Mouse (Mus musculus): Measurements from ENCODE around the gene Ovgp1. TPM values are rescaled to one million over a fixed set of nuclear protein-coding genes. Genes with fewer than 3 reads are reported as not detected.

Gene Ovgp1
- polyA plus RNA-seq (2015; fragmentation: Nextera tagmentation; extraction: Ambion mirVana): 0.36 and 0.74 TPM in 2 replicates

GRCm38 (mm10) chr3:105973411-105973810, at the start of gene Ovgp1:
Gene Ovgp1, plus strand, starts transcription at chr3:105973711.
- H3K9ac ChIP-seq: no peak within 1 kb of the TSS
- WGBS (ENCODE audit: insufficient replicate concordance): 58% methylated on average over 3 of the region's 3 CpGs
- H3K36me3 ChIP-seq (replicated peaks): peaks cover 18% of the 10 kb centered on the region
- no peak within 1 kb of the TSS for H3K4me2 ChIP-seq
- H3K27ac ChIP-seq (replicated peaks): no peak within 1 kb of the TSS
- ATAC-seq (ENCODE audit: insufficient read depth): no peak
- H3K4me1 ChIP-seq (replicated peaks): no peaks in the 10 kb centered on the region
- no peaks in the 10 kb centered on the region for H3K9me3 ChIP-seq (replicated peaks)
- no peaks in the 10 kb centered on the region for H3K27me3 ChIP-seq
- no peak within 1 kb of the TSS for H3K4me3 ChIP-seq (replicated peaks)

GRCm38 (mm10) chr3:105924616-105925015, 48.9 kb upstream of the Ovgp1 start:
- peak; percentile 61; the same call in 1 of the 2 replicates for ATAC-seq (ENCODE audit: insufficient read depth)
- no peak overlapping the region for H3K27ac ChIP-seq (replicated peaks)
- no peak overlapping the region for H3K4me3 ChIP-seq (replicated peaks)
- H3K36me3 ChIP-seq (replicated peaks): no peaks in the 10 kb centered on the region
- no peak overlapping the region for H3K4me2 ChIP-seq
- no peaks in the 10 kb centered on the region for H3K9me3 ChIP-seq (replicated peaks)
- no peak overlapping the region for H3K9ac ChIP-seq
- 49% methylated on average over 9 of the region's 9 CpGs for WGBS (ENCODE audit: insufficient replicate concordance)
- peaks cover 16% of the 10 kb centered on the region for H3K4me1 ChIP-seq (replicated peaks)
- no peaks in the 10 kb centered on the region for H3K27me3 ChIP-seq

- 69% methylated on average over 7 of the region's 7 CpGs for WGBS (ENCODE audit: insufficient replicate concordance)
- Histone ChIP-seq H3K4me2 (no peak overlapping the region), H3K9me3 (replicated peaks) (no peaks in the 10 kb centered on the region), H3K27me3 (no peaks in the 10 kb centered on the region), H3K27ac (replicated peaks) (no peak overlapping the region), H3K36me3 (replicated peaks) (no peaks in the 10 kb centered on the region), H3K4me1 (replicated peaks) (peaks cover 19% of the 10 kb centered on the region), H3K4me3 (replicated peaks) (no peak overlapping the region), H3K9ac (no peak overlapping the region)
- no peak for ATAC-seq (ENCODE audit: insufficient read depth)
Observed at GRCm38 (mm10) chr3:105927561-105928194, 45.8 kb upstream of the Ovgp1 start.

DNA sequence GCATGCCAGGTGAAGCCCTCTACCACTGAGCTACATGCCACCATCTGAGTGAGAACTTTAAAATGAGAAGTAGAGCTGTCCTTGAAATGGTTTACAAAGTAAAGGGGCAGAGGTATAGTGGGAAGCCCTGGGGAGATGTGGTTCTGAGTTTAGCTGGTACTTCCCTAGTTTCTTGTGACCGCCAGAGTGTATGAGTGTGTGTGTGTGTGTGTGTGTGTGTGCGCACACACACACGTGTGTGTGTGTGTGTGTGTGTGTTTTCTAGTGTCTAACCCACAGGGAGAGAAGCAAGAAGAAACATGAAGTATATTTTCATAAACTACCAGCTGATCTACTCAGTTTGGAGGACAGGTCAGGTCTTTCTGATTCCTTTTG, 45.3 kb upstream of the Ovgp1 start:
- Histone ChIP-seq H3K27me3 (no peaks in the 10 kb centered on the region), H3K4me1 (replicated peaks) (peaks cover 19% of the 10 kb centered on the region), H3K36me3 (replicated peaks) (no peaks in the 10 kb centered on the region), H3K9ac (no peak overlapping the region), H3K4me3 (replicated peaks) (no peak overlapping the region), H3K27ac (replicated peaks) (no peak overlapping the region), H3K4me2 (no peak overlapping the region), H3K9me3 (replicated peaks) (no peaks in the 10 kb centered on the region)
- 58% methylated on average over 3 of the region's 3 CpGs for WGBS (ENCODE audit: insufficient replicate concordance)
- no peak for ATAC-seq (ENCODE audit: insufficient read depth)

DNA sequence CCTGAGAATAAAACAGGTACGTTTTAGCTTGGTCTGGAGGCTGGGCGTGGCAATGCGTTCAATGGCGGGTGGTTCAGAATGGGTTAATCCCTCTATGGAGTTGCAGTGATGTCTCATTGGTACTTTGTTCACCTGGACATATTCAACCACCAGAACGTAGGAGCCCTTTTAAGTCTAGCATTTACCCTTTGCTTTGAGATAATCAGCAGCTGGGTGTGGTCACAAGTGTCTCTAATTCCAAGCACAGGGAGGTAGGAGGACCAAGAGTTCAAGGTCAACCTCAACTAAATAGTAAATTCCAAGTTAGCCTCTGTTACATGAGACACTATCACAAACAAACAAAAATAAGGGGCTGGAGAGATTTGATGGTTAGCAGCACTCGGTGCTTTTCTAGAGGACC, 44.7 kb upstream of the Ovgp1 start:
- Histone ChIP-seq H3K27ac (replicated peaks) (no peak overlapping the region), H3K36me3 (replicated peaks) (no peaks in the 10 kb centered on the region), H3K27me3 (no peaks in the 10 kb centered on the region), H3K9me3 (replicated peaks) (no peaks in the 10 kb centered on the region), H3K4me2 (no peak overlapping the region), H3K4me3 (replicated peaks) (no peak overlapping the region), H3K4me1 (replicated peaks) (peaks cover 19% of the 10 kb centered on the region), H3K9ac (no peak overlapping the region)
- ATAC-seq (ENCODE audit: insufficient read depth): no peak
- 73% methylated on average over 6 of the region's 6 CpGs for WGBS (ENCODE audit: insufficient replicate concordance)

DNA sequence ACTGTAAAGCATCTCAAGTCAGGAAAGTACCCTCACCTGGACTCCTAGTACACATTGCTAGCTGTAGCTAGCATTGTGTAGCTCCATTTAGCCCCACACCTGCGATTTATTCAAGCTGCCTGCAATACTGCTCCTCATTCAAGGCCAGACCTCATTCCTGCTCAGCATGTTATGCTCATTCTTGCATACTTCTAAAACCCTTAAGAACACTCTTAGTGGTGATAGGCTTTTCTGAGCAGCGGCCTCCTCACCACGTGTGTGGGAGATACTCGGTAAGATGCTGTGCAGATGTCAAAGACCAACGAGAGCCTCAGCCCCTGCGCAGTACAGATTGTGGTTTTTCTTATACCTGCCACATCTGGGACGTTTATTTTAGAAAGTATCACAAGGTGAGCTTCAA, 43.7 kb upstream of the Ovgp1 start:
- no peak overlapping the region for H3K4me2 ChIP-seq
- no peak overlapping the region for H3K4me3 ChIP-seq (replicated peaks)
- no peaks in the 10 kb centered on the region for H3K27me3 ChIP-seq
- no peak overlapping the region for H3K27ac ChIP-seq (replicated peaks)
- no peak for ATAC-seq (ENCODE audit: insufficient read depth)
- H3K36me3 ChIP-seq (replicated peaks): no peaks in the 10 kb centered on the region
- WGBS (ENCODE audit: insufficient replicate concordance): 43% methylated on average over 7 of the region's 7 CpGs
- H3K9ac ChIP-seq: no peak overlapping the region
- H3K4me1 ChIP-seq (replicated peaks): peaks cover 14% of the 10 kb centered on the region
- H3K9me3 ChIP-seq (replicated peaks): no peaks in the 10 kb centered on the region

DNA sequence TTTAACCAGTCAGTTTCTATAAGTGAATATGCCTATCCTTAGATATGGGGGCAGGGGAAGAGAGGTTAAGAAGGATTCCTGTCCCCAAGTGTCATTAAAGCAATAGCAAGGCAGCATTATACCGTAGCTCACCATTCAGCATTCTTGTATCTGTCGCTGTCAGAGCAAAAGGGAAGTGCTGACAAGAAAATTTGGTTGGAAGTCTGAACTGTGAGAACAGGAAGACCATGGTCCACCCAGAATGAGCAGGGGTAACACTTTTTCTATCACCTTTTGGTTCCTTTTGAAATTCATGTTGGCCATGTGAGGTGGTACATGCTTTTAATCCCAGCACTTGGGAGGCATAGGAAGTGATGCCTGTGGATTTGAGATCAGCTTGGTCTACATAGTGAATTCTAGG, 42.4 kb upstream of the Ovgp1 start:
- WGBS (ENCODE audit: insufficient replicate concordance): 35% methylated on average over 2 of the region's 2 CpGs
- no peak for ATAC-seq (ENCODE audit: insufficient read depth)
- H3K4me2 ChIP-seq: peak overlapping the region; percentile 23

GRCm38 (mm10) chr3:105932240-105933071, 41.1 kb upstream of the Ovgp1 start, which contains the start of gene I830077J02Rik:
Gene I830077J02Rik, minus strand, starts transcription at chr3:105932664.
- no peaks in the 10 kb centered on the region for H3K27me3 ChIP-seq
- peak within 1 kb of the TSS; percentile 39 for H3K27ac ChIP-seq (replicated peaks)
- H3K4me2 ChIP-seq: no peak within 1 kb of the TSS
- H3K4me3 ChIP-seq (replicated peaks): peak within 1 kb of the TSS; percentile 16
- no peak within 1 kb of the TSS for H3K9ac ChIP-seq
- H3K36me3 ChIP-seq (replicated peaks): 0 out of 2 replicates have a peak, but pooled peaks cover 2% of the 10 kb centered on the region
- ATAC-seq (ENCODE audit: insufficient read depth): peak; percentile 27; the same call in 1 of the 2 replicates
- no peaks in the 10 kb centered on the region for H3K9me3 ChIP-seq (replicated peaks)
- peaks cover 7% of the 10 kb centered on the region; the same call in 1 of the 2 replicates for H3K4me1 ChIP-seq (replicated peaks)
- 24% methylated on average over 8 of the region's 8 CpGs for WGBS (ENCODE audit: insufficient replicate concordance)

More for the DNA sequence above, 42.4 kb upstream of the Ovgp1 start:
- Histone ChIP-seq H3K4me3 (replicated peaks) (peak overlapping the region; percentile 9; the same call in 1 of the 2 replicates), H3K9me3 (replicated peaks) (no peaks in the 10 kb centered on the region), H3K9ac (no peak overlapping the region), H3K36me3 (replicated peaks) (no peaks in the 10 kb centered on the region), H3K27me3 (no peaks in the 10 kb centered on the region), H3K4me1 (replicated peaks) (peaks cover 7% of the 10 kb centered on the region; the same call in 1 of the 2 replicates), H3K27ac (replicated peaks) (no peak overlapping the region)

GRCm38 (mm10) chr3:105933926-105934325, 39.6 kb upstream of the Ovgp1 start:
- H3K4me2 ChIP-seq: no peak overlapping the region
- H3K36me3 ChIP-seq (replicated peaks): 0 out of 2 replicates have a peak, but pooled peaks cover 5% of the 10 kb centered on the region
- H3K27me3 ChIP-seq: no peaks in the 10 kb centered on the region
- no peak overlapping the region for H3K4me3 ChIP-seq (replicated peaks)
- 0 out of 2 replicates have a peak, but pooled peaks cover 7% of the 10 kb centered on the region for H3K4me1 ChIP-seq (replicated peaks)
- no peak for ATAC-seq (ENCODE audit: insufficient read depth)
- no peaks in the 10 kb centered on the region for H3K9me3 ChIP-seq (replicated peaks)
- H3K9ac ChIP-seq: no peak overlapping the region
- 69% methylated on average over 6 of the region's 6 CpGs for WGBS (ENCODE audit: insufficient replicate concordance)
- H3K27ac ChIP-seq (replicated peaks): no peak overlapping the region

GRCm38 (mm10) chr3:105935033-105935432, 38.5 kb upstream of the Ovgp1 start:
- Histone ChIP-seq H3K4me1 (replicated peaks) (0 out of 2 replicates have a peak, but pooled peaks cover 4% of the 10 kb centered on the region), H3K27ac (replicated peaks) (no peak overlapping the region), H3K4me3 (replicated peaks) (no peak overlapping the region), H3K4me2 (no peak overlapping the region), H3K9me3 (replicated peaks) (no peaks in the 10 kb centered on the region), H3K9ac (no peak overlapping the region), H3K27me3 (no peaks in the 10 kb centered on the region), H3K36me3 (replicated peaks) (0 out of 2 replicates have a peak, but pooled peaks cover 8% of the 10 kb centered on the region)
- 76% methylated on average over 5 of the region's 5 CpGs for WGBS (ENCODE audit: insufficient replicate concordance)
- ATAC-seq (ENCODE audit: insufficient read depth): no peak

DNA sequence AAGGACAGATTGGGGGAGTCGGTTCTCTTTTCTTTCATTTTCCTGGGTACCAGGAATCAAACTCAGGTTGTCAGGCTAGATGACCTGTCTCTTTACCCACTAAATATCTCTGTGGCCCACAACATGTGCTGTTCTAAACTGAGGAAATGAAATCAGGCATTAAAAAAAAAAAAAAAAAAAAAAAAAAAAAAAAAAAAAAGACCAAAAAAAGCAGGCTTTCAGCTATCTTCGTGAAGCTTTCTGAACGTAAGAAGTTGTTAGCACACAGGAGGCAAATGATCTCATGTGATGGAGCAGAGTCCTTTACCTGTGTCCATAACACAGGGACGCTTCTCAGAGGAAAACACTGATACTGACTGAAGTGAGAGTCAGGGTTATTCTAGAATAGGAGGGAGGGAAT, 37.4 kb upstream of the Ovgp1 start:
- H3K36me3 ChIP-seq (replicated peaks): peaks cover 19% of the 10 kb centered on the region
- H3K9me3 ChIP-seq (replicated peaks): no peaks in the 10 kb centered on the region
- 78% methylated on average over 4 of the region's 4 CpGs for WGBS (ENCODE audit: insufficient replicate concordance)
- H3K27ac ChIP-seq (replicated peaks): no peak overlapping the region
- ATAC-seq (ENCODE audit: insufficient read depth): no peak
- no peak overlapping the region for H3K9ac ChIP-seq
- H3K4me3 ChIP-seq (replicated peaks): no peak overlapping the region
- H3K4me2 ChIP-seq: no peak overlapping the region
- no peaks in the 10 kb centered on the region for H3K4me1 ChIP-seq (replicated peaks)
- H3K27me3 ChIP-seq: no peaks in the 10 kb centered on the region
